Comparison of ENCODE assay signal across 24 mouse cellular contexts in genomic region chr6:6870876-6871420, GRCm38 (mm10). TPM values are rescaled to one million over a fixed set of nuclear protein-coding genes. Genes with fewer than 3 reads are reported as not detected.
DNase-seq lines count a peak whose midpoint lies in the region; ATAC-seq and TF ChIP-seq lines count a peak whose summit lies in the region.
"Had no signal": no experiment of that assay in that cellular context is flagged by ENCODE, and none has a peak within 500 bp of the region (broad histone marks: within the 10 kb centered on the region; RNA-seq: fewer than 3 reads in every experiment).

No protein-coding gene starts in this region.

- no peaks in the 10 kb centered on the region; the same call in 1 of the 2 replicates for H3K4me1 ChIP-seq in hindbrain, embryonic 11.5 days (replicated peaks; ENCODE audit: control insufficient read depth, insufficient read depth, low read length)
- no peaks in the 10 kb centered on the region for H3K4me1 ChIP-seq in hindbrain, postnatal 0 days (ENCODE audit: insufficient read depth, low read length)
- no peaks in the 10 kb centered on the region for H3K4me1 ChIP-seq in forebrain, embryonic 14.5 days (ENCODE audit: control insufficient read depth, insufficient read depth, low read length)
- no peaks in the 10 kb centered on the region for H3K4me1 ChIP-seq in midbrain, embryonic 15.5 days

- H3K9me3 ChIP-seq in hindbrain, embryonic 11.5 days (ENCODE audit: control insufficient read depth, low read length): no peaks in the 10 kb centered on the region
- H3K9me3 ChIP-seq in hindbrain, postnatal 0 days (ENCODE audit: low read length): no peaks in the 10 kb centered on the region
- H3K9me3 ChIP-seq in forebrain, embryonic 14.5 days (replicated peaks; ENCODE audit: control insufficient read depth, low read length): no peaks in the 10 kb centered on the region
- no peaks in the 10 kb centered on the region for H3K9me3 ChIP-seq in midbrain, embryonic 15.5 days
- H3K9me3 ChIP-seq: embryonic facial prominence, embryonic 13.5 days; heart, embryonic 15.5 days; limb, embryonic 13.5 days had no signal

- H3K36me3 ChIP-seq in hindbrain, embryonic 11.5 days (ENCODE audit: control insufficient read depth, insufficient read depth, low read length): no peaks in the 10 kb centered on the region
- H3K36me3 ChIP-seq in hindbrain, postnatal 0 days (ENCODE audit: insufficient read depth, low read length): no peaks in the 10 kb centered on the region
- H3K36me3 ChIP-seq in forebrain, embryonic 14.5 days (ENCODE audit: control insufficient read depth, insufficient read depth, low read length): no peaks in the 10 kb centered on the region
- no peaks in the 10 kb centered on the region for H3K36me3 ChIP-seq in midbrain, embryonic 15.5 days (replicated peaks)
- H3K36me3 ChIP-seq: embryonic facial prominence, embryonic 13.5 days; heart, embryonic 15.5 days; limb, embryonic 13.5 days had no signal

- peaks cover 85% of the 10 kb centered on the region for H3K27me3 ChIP-seq in hindbrain, embryonic 11.5 days (ENCODE audit: control insufficient read depth, insufficient read depth, low read length)
- H3K27me3 ChIP-seq in hindbrain, postnatal 0 days (ENCODE audit: insufficient read depth, low read length): peaks cover 86% of the 10 kb centered on the region
- H3K27me3 ChIP-seq in forebrain, embryonic 14.5 days (replicated peaks; ENCODE audit: control insufficient read depth, insufficient read depth, low read length): peaks cover 56% of the 10 kb centered on the region
- H3K27me3 ChIP-seq in midbrain, embryonic 15.5 days (replicated peaks): peaks cover 84% of the 10 kb centered on the region

- H3K9ac ChIP-seq in hindbrain, embryonic 11.5 days (ENCODE audit: low read depth, low read length): no peak overlapping the region
- H3K9ac ChIP-seq in hindbrain, postnatal 0 days (replicated peaks; ENCODE audit: low read length): no peak overlapping the region
- H3K9ac ChIP-seq in forebrain, embryonic 14.5 days (ENCODE audit: low read length): peak overlapping the region; percentile 68
- H3K9ac ChIP-seq in midbrain, embryonic 15.5 days: no peak overlapping the region
- H3K9ac ChIP-seq: embryonic facial prominence, embryonic 13.5 days; heart, embryonic 15.5 days; limb, embryonic 13.5 days; liver, embryonic 14.5 days had no signal

- 2% methylated on average over 7 of the region's 7 CpGs for WGBS in hindbrain, embryonic 11.5 days
- 2% methylated on average over 7 of the region's 7 CpGs for WGBS in hindbrain, postnatal 0 days
- WGBS in forebrain, embryonic 14.5 days: under 1% methylated on average over 7 of the region's 7 CpGs
- WGBS in midbrain, embryonic 15.5 days: 1% methylated on average over 7 of the region's 7 CpGs

- DNase-seq in hindbrain, embryonic 11.5 days (ENCODE audit: low spot score): peak; percentile 45
- no peak for DNase-seq in hindbrain, postnatal 0 days (ENCODE audit: low spot score)
- peak; percentile 30 for DNase-seq in embryo, embryonic 9.5 days (ENCODE audit: extremely low spot score)
- DNase-seq in forebrain, embryonic 14.5 days (ENCODE audit: low spot score): peak; percentile 38
- no peak for DNase-seq in adrenal gland, adult (ENCODE audit: inconsistent age in 2 of 2, low spot score in 1 of 2)
- DNase-seq in urinary bladder, adult 2 months (ENCODE audit: low spot score): no peak
- DNase-seq: adrenal gland, postnatal 14 days; cerebellum, adult 8-10 months; heart, adult 2 months; right cerebral cortex, postnatal 25 days; thymus, postnatal 14 days had no signal

- H3K27ac ChIP-seq in hindbrain, embryonic 11.5 days (ENCODE audit: low read depth, low read length): no peak overlapping the region
- no peak overlapping the region for H3K27ac ChIP-seq in hindbrain, postnatal 0 days
- peak overlapping the region; percentile 95 for H3K27ac ChIP-seq in forebrain, embryonic 14.5 days (ENCODE audit: low read depth, low read length)
- no peak overlapping the region; the same call in 1 of the 2 replicates for H3K27ac ChIP-seq in midbrain, embryonic 15.5 days
- H3K27ac ChIP-seq: embryonic facial prominence, embryonic 13.5 days; heart, adult 2 months; heart, embryonic 15.5 days; kidney, postnatal 0 days; layer of hippocampus, adult 2 months; limb, embryonic 13.5 days; liver, embryonic 14.5 days had no signal

- no peak overlapping the region for H3K4me3 ChIP-seq in hindbrain, embryonic 11.5 days (ENCODE audit: low read depth, low read length)
- no peak overlapping the region for H3K4me3 ChIP-seq in hindbrain, postnatal 0 days (ENCODE audit: low read length)
- peak overlapping the region; percentile 35 for H3K4me3 ChIP-seq in forebrain, embryonic 14.5 days (ENCODE audit: low read depth, low read length)
- H3K4me3 ChIP-seq in midbrain, embryonic 15.5 days: 0 out of 2 replicates have a peak overlapping the region, but pooled peaks have one; percentile 4
- H3K4me3 ChIP-seq: embryonic facial prominence, embryonic 13.5 days; heart, adult 2 months; heart, embryonic 15.5 days; layer of hippocampus, adult 2 months; limb, embryonic 13.5 days had no signal

- no peak overlapping the region for H3K4me2 ChIP-seq in hindbrain, embryonic 11.5 days (replicated peaks; ENCODE audit: low read depth, low read length)
- no peak overlapping the region for H3K4me2 ChIP-seq in hindbrain, postnatal 0 days (ENCODE audit: low read depth, low read length)
- peak overlapping the region; percentile 75 for H3K4me2 ChIP-seq in forebrain, embryonic 14.5 days (ENCODE audit: low read length)
- no peak overlapping the region for H3K4me2 ChIP-seq in midbrain, embryonic 15.5 days
- H3K4me2 ChIP-seq: embryonic facial prominence, embryonic 13.5 days; heart, embryonic 15.5 days; limb, embryonic 13.5 days had no signal

- ATAC-seq in hindbrain, embryonic 11.5 days (ENCODE audit: low FRiP score): no peak
- no peak for ATAC-seq in hindbrain, postnatal 0 days
- no peak for ATAC-seq in forebrain, embryonic 14.5 days
- no peak for ATAC-seq in midbrain, embryonic 15.5 days (replicated peaks)
- no peak for ATAC-seq in activated CD4-positive, CD25-positive, alpha-beta regulatory T cell, adult 4 months
- ATAC-seq: intestine, embryonic 16.5 days had no signal

- TF ChIP-seq CTCF in hindbrain, postnatal 0 days (IDR thresholded peaks at IDR 0.05; ENCODE audit: low read depth): no peak

RNA-seq across cellular contexts. Expression of gene Dlx6, which starts 7.8 kb away (rescaled TPM):
- 0.29 and 0.65 TPM in 2 replicates for polyA plus RNA-seq in hindbrain, embryonic 11.5 days (2014; fragmentation: Nextera tagmentation; extraction: Ambion mirVana)
- not detected in 2 replicates for total RNA-seq in hindbrain, postnatal 0 days (2014; rRNA removed)
- not detected in 2 replicates for polyA plus RNA-seq in hindbrain, postnatal 0 days (2015; fragmentation: Nextera tagmentation; extraction: Ambion mirVana)
- 4.4 and 5.8 TPM in 2 replicates for polyA plus RNA-seq in forebrain, embryonic 14.5 days (2014; fragmentation: Nextera tagmentation; extraction: Ambion mirVana)
- polyA plus RNA-seq in midbrain, embryonic 15.5 days (2015; fragmentation: Nextera tagmentation; extraction: Ambion mirVana): 2.4 and 3.6 TPM in 2 replicates
- not detected for polyA plus RNA-seq in activated CD4-positive, CD25-positive, alpha-beta regulatory T cell, adult 4 months (2017; shearing (Covaris generic))
- polyA plus RNA-seq in urinary bladder, adult 2 months (2012; rRNA removed): not detected in 2 replicates
- total RNA-seq: adrenal gland, postnatal 14 days; gastrocnemius, adult 18-20 months; heart, adult 2 months; hematopoietic stem cell, adult 5-6 weeks; megakaryocyte, adult 5-6 weeks had no signal
- polyA plus RNA-seq: heart, adult 2 months; intestine, embryonic 16.5 days; kidney, postnatal 0 days; liver, embryonic 14.5 days; lung, embryonic 16.5 days had no signal

RNA-seq across cellular contexts. Expression of gene Dlx5, which starts 10.9 kb away (rescaled TPM):
- polyA plus RNA-seq in hindbrain, embryonic 11.5 days (2014; fragmentation: Nextera tagmentation; extraction: Ambion mirVana): 2.3 and 6.2 TPM in 2 replicates
- not detected in 2 replicates for total RNA-seq in hindbrain, postnatal 0 days (2014; rRNA removed)
- polyA plus RNA-seq in hindbrain, postnatal 0 days (2015; fragmentation: Nextera tagmentation; extraction: Ambion mirVana): 0.16 TPM in 1 of 2 replicates, not detected in the other
- 55.7 and 77.2 TPM in 2 replicates for polyA plus RNA-seq in forebrain, embryonic 14.5 days (2014; fragmentation: Nextera tagmentation; extraction: Ambion mirVana)
- polyA plus RNA-seq in midbrain, embryonic 15.5 days (2015; fragmentation: Nextera tagmentation; extraction: Ambion mirVana): 14.8 and 19.0 TPM in 2 replicates
- not detected for polyA plus RNA-seq in activated CD4-positive, CD25-positive, alpha-beta regulatory T cell, adult 4 months (2017; shearing (Covaris generic))
- not detected in 2 replicates for polyA plus RNA-seq in urinary bladder, adult 2 months (2012; rRNA removed)
- total RNA-seq: gastrocnemius, adult 18-20 months; hematopoietic stem cell, adult 5-6 weeks; megakaryocyte, adult 5-6 weeks had no signal
- polyA plus RNA-seq: liver, embryonic 14.5 days had no signal

Comparison
In these comparisons a context has a peak if more than half of its experiments do, and no peak if none do; other contexts are left out.
1. DNase-seq: peak in hindbrain, embryonic 11.5 days (single experiment), embryo, embryonic 9.5 days (single experiment) and forebrain, embryonic 14.5 days (single experiment); none in hindbrain, postnatal 0 days (single experiment), adrenal gland, adult (0 of 2) and urinary bladder, adult 2 months (single experiment).
2. H3K4me3 ChIP-seq: peak in forebrain, embryonic 14.5 days (single experiment) and midbrain, embryonic 15.5 days (single experiment); none in hindbrain, embryonic 11.5 days (single experiment) and hindbrain, postnatal 0 days (single experiment).